ENCODE assay signal across 20 mouse cellular contexts in the genomic region with DNA sequence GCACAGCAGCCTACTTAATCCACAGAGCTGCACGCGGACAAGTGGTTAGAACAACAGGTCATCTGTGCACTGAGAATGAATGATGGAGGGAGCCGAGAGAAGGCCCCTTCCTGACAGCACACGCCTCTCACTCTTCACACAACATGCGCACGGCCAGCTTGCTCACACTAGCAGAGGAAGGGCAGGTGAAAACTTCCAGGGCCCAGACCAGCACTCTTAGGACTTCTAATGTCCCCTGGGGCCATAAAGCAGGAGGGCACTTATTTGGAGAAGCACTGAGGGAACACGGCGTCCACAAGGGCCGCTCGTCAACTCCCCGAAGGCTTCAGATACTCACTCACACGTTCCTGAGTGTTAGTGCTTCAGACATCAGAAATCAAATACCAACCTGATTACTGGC. TPM values are rescaled to one million over a fixed set of nuclear protein-coding genes. Genes with fewer than 3 reads are reported as not detected.
"Had no signal": no experiment of that assay in that cellular context is flagged by ENCODE, and none has a peak within 500 bp of the region (broad histone marks: within the 10 kb centered on the region; RNA-seq: fewer than 3 reads in every experiment).

No protein-coding gene starts in this region.

- H3K27me3 ChIP-seq: lung, embryonic 15.5 days; megakaryocyte, embryonic 14.5 days; midbrain, embryonic 12.5 days; neural tube, embryonic 12.5 days; stomach, embryonic 15.5 days had no signal

- H3K9ac ChIP-seq: lung, embryonic 15.5 days; midbrain, embryonic 12.5 days; neural tube, embryonic 12.5 days; stomach, embryonic 15.5 days had no signal

- ATAC-seq: lung, postnatal 0 days; midbrain, embryonic 16.5 days had no signal

- DNase-seq: lung, adult 2 months; lung, postnatal 14 days; lung, postnatal 36 days; midbrain, embryonic 14.5 days; right cerebral cortex, postnatal 14 days; thymus, postnatal 14 days; thymus, postnatal 36 days had no signal

- H3K4me1 ChIP-seq: lung, embryonic 15.5 days; megakaryocyte, embryonic 14.5 days; midbrain, embryonic 12.5 days; neural tube, embryonic 12.5 days; stomach, embryonic 15.5 days had no signal

- H3K9me3 ChIP-seq: lung, embryonic 15.5 days; megakaryocyte, embryonic 14.5 days; midbrain, embryonic 12.5 days; neural tube, embryonic 12.5 days; stomach, embryonic 15.5 days had no signal

- H3K4me2 ChIP-seq: lung, embryonic 15.5 days; midbrain, embryonic 12.5 days; neural tube, embryonic 12.5 days; stomach, embryonic 15.5 days had no signal

- H3K27ac ChIP-seq: lung, embryonic 15.5 days; macrophage; midbrain, embryonic 12.5 days; neural tube, embryonic 12.5 days; stomach, embryonic 15.5 days; stomach, postnatal 0 days had no signal

- H3K4me3 ChIP-seq: lung, embryonic 15.5 days; megakaryocyte, embryonic 14.5 days; midbrain, embryonic 12.5 days; neural tube, embryonic 12.5 days; stomach, embryonic 15.5 days had no signal

RNA-seq across cellular contexts. Expression of a gene that starts 48.5 kb away (rescaled TPM):
- total RNA-seq: megakaryocyte progenitor cell, adult 5-6 weeks; monocyte, adult 5-6 weeks; neutrophil, adult 5-6 weeks had no signal
- polyA plus RNA-seq: macrophage had no signal

RNA-seq across cellular contexts. Expression of a gene that starts 55.3 kb away (rescaled TPM):
- total RNA-seq: megakaryocyte progenitor cell, adult 5-6 weeks; monocyte, adult 5-6 weeks; neutrophil, adult 5-6 weeks had no signal
- polyA plus RNA-seq: lung, embryonic 15.5 days; lung, postnatal 0 days; macrophage; neural tube, embryonic 12.5 days; neural tube, embryonic 14.5 days had no signal
